ENCODE assay signal across 12 mouse cellular contexts in genomic region chr13:29474301-29474700, GRCm38 (mm10).
"Had no signal": no experiment of that assay in that cellular context is flagged by ENCODE, and none has a peak within 500 bp of the region (broad histone marks: within the 10 kb centered on the region; RNA-seq: fewer than 3 reads in every experiment).

No protein-coding gene starts in this region.

- DNase-seq: kidney, postnatal 25 days; liver, embryonic 13.5 days; liver, postnatal 0 days; lung, postnatal 14 days; thymus, postnatal 4 days had no signal

- H3K4me1 ChIP-seq: limb, embryonic 15.5 days; liver, embryonic 13.5 days; lung, embryonic 15.5 days; midbrain, embryonic 12.5 days; neural tube, embryonic 12.5 days had no signal

- H3K4me2 ChIP-seq: limb, embryonic 15.5 days; liver, embryonic 13.5 days; lung, embryonic 15.5 days; midbrain, embryonic 12.5 days; neural tube, embryonic 12.5 days had no signal

- H3K9me3 ChIP-seq: limb, embryonic 15.5 days; liver, embryonic 13.5 days; lung, embryonic 15.5 days; midbrain, embryonic 12.5 days; neural tube, embryonic 12.5 days had no signal

- H3K27ac ChIP-seq: left cerebral cortex, adult 2 months; limb, embryonic 15.5 days; liver, embryonic 13.5 days; lung, embryonic 15.5 days; midbrain, embryonic 12.5 days; neural tube, embryonic 12.5 days; stomach, postnatal 0 days had no signal

- H3K4me3 ChIP-seq: left cerebral cortex, adult 2 months; limb, embryonic 15.5 days; liver, embryonic 13.5 days; lung, embryonic 15.5 days; midbrain, embryonic 12.5 days; myocyte; neural tube, embryonic 12.5 days had no signal

- H3K9ac ChIP-seq: limb, embryonic 15.5 days; liver, embryonic 13.5 days; liver, postnatal 0 days; lung, embryonic 15.5 days; midbrain, embryonic 12.5 days; neural tube, embryonic 12.5 days had no signal

- H3K36me3 ChIP-seq: liver, embryonic 13.5 days; lung, embryonic 15.5 days; midbrain, embryonic 12.5 days; neural tube, embryonic 12.5 days had no signal

- H3K27me3 ChIP-seq: limb, embryonic 15.5 days; liver, embryonic 13.5 days; lung, embryonic 15.5 days; midbrain, embryonic 12.5 days; neural tube, embryonic 12.5 days had no signal

- ATAC-seq: liver, postnatal 0 days had no signal
